Mouse (Mus musculus) CH12F3 (cell line): ENCODE data around the gene Trim27.

Source experiments
- in situ Hi-C: fragments of 300-500 bp; cut with MboI; formaldehyde crosslinking; loops from 2 replicates; pipeline ENCODE4 v1.14.3; 2020; ENCODE audit warnings: low sequenced_read_pairs

Gene Trim27

GRCm38 (mm10) chr13:21171600-21172150, 7.6 kb upstream of the Trim27 start:
- in situ Hi-C loops = no loop called here

DNA sequence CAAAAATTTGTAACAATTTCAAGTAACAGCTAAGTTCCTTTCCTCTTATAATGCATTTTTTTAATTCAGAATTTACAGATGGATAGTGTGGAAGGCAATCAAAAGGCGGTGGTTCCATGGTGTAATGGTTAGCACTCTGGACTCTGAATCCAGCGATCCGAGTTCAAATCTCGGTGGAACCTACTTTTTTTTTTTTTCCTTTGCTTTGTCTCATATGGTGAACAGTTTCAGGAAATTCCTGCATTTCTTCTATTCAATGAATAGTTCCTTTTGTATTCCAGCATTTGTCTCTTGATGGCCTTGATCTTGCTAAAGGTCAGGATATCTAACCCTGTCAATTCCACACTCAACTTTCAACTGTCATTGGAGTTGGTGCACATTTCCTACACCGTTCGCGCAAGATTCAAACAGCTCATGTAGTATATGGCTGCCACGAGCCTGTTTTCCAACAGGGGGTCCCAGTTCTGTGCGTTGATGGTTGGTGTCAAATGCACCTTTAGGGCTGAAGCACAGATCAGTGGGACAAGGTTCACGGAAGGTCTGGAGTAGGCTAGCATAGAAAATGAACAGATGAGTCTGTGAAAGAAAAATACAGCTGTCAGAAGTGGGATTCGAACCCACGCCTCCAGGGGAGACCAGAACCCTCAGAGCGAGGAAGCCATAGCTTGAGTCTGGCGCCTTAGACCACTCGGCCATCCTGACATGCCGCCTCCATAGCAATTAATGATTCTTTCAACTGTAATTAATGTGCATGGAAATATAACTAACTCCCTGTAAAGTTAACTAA, 6.8 kb upstream of the Trim27 start:
- in situ Hi-C loops = no loop called here

DNA sequence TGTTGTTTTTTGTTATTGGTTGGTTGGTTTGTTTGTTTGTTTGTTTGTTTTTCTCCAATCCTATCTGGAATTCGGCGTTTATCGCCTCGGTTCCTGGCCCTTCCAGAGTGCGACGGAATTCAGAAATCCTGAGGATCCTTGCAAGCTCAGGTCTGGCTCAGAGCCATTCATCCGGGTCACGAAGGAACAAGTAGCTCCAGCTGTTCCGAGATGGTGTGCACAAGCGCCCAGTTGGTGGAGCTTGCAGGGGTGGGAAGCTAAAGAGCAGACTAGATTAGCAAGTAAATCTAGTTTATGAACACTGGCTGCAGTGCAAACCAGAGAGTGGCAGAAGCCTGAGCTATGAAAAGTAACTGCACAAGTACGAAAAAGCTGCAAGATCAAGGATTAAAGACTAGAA, 6.2 kb upstream of the Trim27 start:
- in situ Hi-C loops = no loop called here

GRCm38 (mm10) chr13:21176733-21177132, 2.5 kb upstream of the Trim27 start:
- in situ Hi-C loops = no loop called here

- in situ Hi-C loops = no loop called here
Observed at GRCm38 (mm10) chr13:21177657-21178056, 1.6 kb upstream of the Trim27 start.

- in situ Hi-C loops = no loop called here
Observed at GRCm38 (mm10) chr13:21178364-21178763, 881 bp upstream of the Trim27 start.

DNA sequence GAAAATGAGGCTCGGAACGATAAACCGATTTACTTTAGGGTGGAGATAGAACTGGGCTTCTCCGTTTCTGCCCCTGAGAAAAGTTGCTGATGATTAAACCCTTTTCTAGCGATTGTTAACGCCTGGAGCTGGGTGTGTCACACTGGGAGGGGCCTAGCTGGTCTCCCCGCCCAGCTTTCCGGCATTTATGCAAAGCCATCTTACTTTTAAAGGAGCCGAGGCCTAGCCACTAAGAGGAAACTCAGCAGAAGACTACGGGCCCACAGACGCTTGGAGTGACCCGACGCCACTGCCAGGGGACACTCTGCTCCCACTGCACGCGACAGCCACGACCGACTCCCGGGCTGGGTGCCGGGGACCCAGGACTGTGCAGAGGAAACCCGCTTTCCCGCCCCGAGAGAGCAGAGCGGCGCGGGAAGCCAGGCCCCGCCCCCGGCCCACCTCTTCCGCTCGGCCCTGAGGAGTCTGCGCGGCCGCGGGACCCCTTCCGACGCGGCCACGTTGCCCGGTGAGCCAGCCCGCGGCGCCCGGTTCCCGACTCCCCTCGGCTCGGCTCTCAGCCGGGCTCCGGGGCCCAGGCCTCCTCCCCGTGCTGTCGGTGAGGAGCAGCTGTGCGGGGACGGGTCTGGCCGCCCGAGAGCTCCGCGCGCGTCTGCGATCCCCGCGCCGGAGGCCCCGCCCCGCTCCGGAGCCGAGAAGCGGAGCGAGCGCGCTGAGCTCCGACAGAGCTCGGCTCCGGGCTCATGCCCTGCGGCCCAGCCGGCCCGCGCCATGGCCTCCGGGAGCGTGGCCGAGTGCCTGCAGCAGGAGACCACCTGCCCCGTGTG, 692 bp downstream of the Trim27 start:
- in situ Hi-C loops = no loop called here

DNA sequence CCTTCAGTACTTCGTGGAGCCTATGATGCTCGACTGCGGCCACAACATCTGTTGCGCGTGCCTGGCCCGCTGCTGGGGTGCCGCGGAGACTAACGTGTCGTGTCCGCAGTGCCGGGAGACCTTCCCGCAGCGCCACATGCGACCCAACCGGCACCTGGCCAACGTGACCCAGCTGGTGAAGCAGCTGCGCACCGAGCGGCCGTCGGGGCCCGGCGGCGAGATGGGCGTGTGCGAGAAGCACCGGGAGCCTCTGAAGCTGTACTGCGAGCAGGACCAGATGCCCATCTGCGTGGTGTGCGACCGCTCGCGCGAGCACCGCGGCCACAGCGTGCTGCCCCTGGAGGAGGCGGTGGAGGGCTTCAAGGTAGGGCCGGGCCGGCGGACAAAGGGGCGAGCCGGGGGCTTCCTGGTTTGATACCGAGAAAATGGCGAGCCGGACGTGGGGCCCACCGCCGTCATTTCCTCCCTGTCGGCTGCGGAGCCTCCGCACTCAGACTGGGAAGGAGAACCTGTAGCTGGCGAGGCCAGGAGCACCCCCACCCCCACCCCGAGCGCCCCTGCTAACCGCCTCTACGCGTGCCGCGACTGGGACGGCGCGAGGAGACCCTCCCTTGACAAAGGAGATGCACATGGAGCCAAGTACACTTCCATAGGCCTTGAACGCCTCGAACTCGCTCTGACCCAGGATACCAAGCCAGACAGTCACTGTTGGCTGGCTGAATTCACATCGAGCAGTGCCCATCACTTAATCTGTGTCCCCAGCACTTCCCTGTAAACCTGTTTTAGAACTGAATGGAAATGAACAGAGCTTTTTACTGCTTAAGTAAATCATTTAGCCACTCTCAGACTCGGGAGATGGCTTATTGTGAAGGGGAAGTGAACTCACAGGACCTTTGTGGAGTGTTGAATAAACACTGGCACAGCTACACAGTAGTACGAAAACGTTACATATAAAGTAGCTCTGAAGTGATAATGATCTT, 1.6 kb downstream of the Trim27 start:
- in situ Hi-C loops = no loop called here

GRCm38 (mm10) chr13:21181996-21182395, 2.8 kb downstream of the Trim27 start:
- in situ Hi-C loops = no loop called here

- in situ Hi-C loops = no loop called here
Observed at GRCm38 (mm10) chr13:21183066-21183465, 3.8 kb downstream of the Trim27 start.

- in situ Hi-C loops = no loop called here
Observed at GRCm38 (mm10) chr13:21183661-21184060, 4.4 kb downstream of the Trim27 start.

DNA sequence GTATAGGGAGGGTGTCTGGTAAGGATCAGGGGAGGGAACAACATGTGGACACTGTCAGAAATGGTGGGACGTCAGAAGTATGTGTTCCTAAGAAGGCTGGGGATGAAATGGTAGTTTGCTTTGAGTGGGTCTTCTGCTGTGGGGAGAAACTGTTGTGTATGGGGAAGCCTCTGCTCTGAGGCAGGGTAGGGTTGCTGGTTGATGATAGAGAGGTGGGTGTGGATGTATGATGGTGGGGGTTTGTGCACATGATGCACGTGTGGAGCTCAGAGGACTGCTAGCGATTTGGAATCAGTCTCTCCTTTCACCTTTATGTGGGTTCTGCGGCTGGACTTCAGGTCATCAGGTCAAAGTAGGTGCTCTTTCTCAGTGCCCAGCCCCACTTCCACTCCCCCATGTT, 6.3 kb downstream of the Trim27 start:
- in situ Hi-C loops = no loop called here

- in situ Hi-C loops = no loop called here
Observed at GRCm38 (mm10) chr13:21195406-21196228, 16.4 kb downstream of the Trim27 start.

GRCm38 (mm10) chr13:21197721-21198120, 18.5 kb downstream of the Trim27 start:
- in situ Hi-C loops = no loop called here

- in situ Hi-C loops = no loop called here
Observed at GRCm38 (mm10) chr13:21198313-21198712, 19.1 kb downstream of the Trim27 start.

GRCm38 (mm10) chr13:21199046-21200028, 20.1 kb downstream of the Trim27 start:
- in situ Hi-C loops = no loop called here

GRCm38 (mm10) chr13:21200043-21200999, 21.1 kb downstream of the Trim27 start:
- in situ Hi-C loops = no loop called here
